Mouse (Mus musculus) kidney, adult 2 months (tissue): ENCODE results near the gene Cntnap2.

ENCODE experiments used
- CTCF ChIP-seq: fragments of 200-500 bp; conservative IDR thresholded peaks from 2 replicates; pipeline ENCODE4 v1.5.1; 2011; ENCODE audit warnings: low read depth, mild to moderate bottlenecking, control low read depth, low read length, moderate library complexity, mixed read lengths; ENCODE audit not compliant: insufficient read depth, insufficient read length
- POLR2A ChIP-seq: fragments of 200-500 bp; IDR thresholded peaks from one replicate; pipeline ENCODE4 v1.6.1; 2011; ENCODE audit warnings: low read depth, low read length, control low read depth

DNA sequence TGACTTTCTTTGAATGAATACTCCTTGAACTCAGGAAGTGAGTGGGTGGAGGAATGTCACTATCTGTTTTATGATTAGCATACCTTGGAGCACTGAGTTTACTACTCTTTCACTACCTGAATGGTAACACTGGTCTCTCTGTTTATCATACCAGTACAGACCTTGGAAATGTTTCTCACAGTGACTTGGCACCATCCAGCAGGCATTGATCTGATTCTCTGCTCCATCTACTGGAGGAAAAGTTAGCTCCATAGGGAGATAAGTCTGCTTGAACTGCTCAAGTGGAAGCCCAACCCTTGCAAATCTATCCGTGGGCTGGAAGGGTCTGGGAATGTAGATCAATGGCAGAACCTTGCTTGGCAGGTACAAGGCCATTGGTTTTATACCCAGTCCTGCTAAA, 2235.3 kb downstream of the Cntnap2 start:
- TF ChIP-seq POLR2A (no peak), CTCF (no peak)
